In the genomic region with DNA sequence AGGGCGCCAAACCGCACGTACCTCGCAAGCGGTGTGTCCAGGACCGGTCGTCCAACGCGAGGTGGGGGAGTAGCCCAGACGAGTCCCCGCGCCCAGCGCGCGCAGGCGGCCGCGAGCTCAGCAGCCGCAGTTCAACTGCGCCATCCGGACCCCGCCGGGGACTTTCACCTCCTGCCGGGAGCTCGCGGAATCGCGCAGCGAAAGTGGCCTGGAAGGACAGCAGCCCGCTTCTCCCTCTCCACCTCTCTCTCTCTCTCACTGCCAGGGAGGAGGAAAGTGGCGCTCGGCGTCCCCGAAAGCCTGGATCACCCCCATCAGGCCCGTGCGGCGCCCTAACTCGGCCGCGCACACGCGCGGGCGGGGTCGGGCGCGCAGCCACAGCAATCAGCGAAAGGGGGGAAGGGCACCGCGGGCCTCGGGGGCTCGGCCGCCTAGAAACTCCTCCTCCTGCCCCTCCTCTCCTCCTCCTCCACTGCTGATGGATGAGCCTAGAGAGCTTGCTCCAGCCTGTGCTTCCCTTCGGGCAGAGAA, we compare ENCODE assay signal across 8 mouse cellular contexts. TPM values are rescaled to one million over a fixed set of nuclear protein-coding genes. Genes with fewer than 3 reads are reported as not detected.
DNase-seq lines count a peak whose midpoint lies in the region; ATAC-seq lines count a peak whose summit lies in the region.

A gene (minus strand): TSS at position 396 of the 531 bp plus-strand sequence.

- H3K4me1 ChIP-seq in hindbrain, embryonic 11.5 days (replicated peaks; ENCODE audit: control insufficient read depth, insufficient read depth, low read length), result no peaks in the 10 kb centered on the region

- peak within 1 kb of the TSS; percentile 76 for H3K4me3 ChIP-seq in hindbrain, embryonic 11.5 days (ENCODE audit: low read depth, low read length)

- H3K9me3 ChIP-seq in hindbrain, embryonic 11.5 days (ENCODE audit: control insufficient read depth, low read length), result no peaks in the 10 kb centered on the region

- whole genome bisulfite sequencing in hindbrain, embryonic 11.5 days, result under 1% methylated on average over 40 of the region's 54 CpGs

- peak within 1 kb of the TSS; percentile 70 for H3K27ac ChIP-seq in hindbrain, embryonic 11.5 days (ENCODE audit: low read depth, low read length)

- H3K36me3 ChIP-seq in hindbrain, embryonic 11.5 days (ENCODE audit: control insufficient read depth, insufficient read depth, low read length), result no peaks in the 10 kb centered on the region

- peak; percentile 76 for DNase-seq in R1 (ENCODE audit: low read depth, low spot score)
- DNase-seq in cerebellum, adult 9-10 months, result peak; percentile 85
- DNase-seq in frontal cortex, postnatal 10 days (ENCODE audit: low spot score in 2 of 2), result peak; percentile 43 to 64
- peak; percentile 86 for DNase-seq in hindbrain, embryonic 11.5 days (ENCODE audit: low spot score)
- peak; percentile 68 to 69 for DNase-seq in layer of hippocampus, postnatal 25 days (ENCODE audit: extremely low spot score in 1 of 2, low spot score in 1 of 2)
- peak; percentile 87 for DNase-seq in lung, postnatal 14 days
- DNase-seq in retina, postnatal 1 day, result peak; percentile 91
- DNase-seq in thymus, postnatal 36 days, result peak; percentile 81

- ATAC-seq in hindbrain, embryonic 11.5 days (ENCODE audit: low FRiP score), result peak; percentile 94

- H3K9ac ChIP-seq in hindbrain, embryonic 11.5 days (ENCODE audit: low read depth, low read length), result peak within 1 kb of the TSS; percentile 74

- peak within 1 kb of the TSS; percentile 100 for H3K4me2 ChIP-seq in hindbrain, embryonic 11.5 days (replicated peaks; ENCODE audit: low read depth, low read length)

- H3K27me3 ChIP-seq in hindbrain, embryonic 11.5 days (ENCODE audit: control insufficient read depth, insufficient read depth, low read length), result peaks cover 11% of the 10 kb centered on the region

RNA-seq across cellular contexts. Expression of the gene that starts here (rescaled TPM):
- 7.5 and 9.6 TPM in 2 replicates for polyA plus RNA-seq in hindbrain, embryonic 11.5 days (2014; fragmentation: Nextera tagmentation; extraction: Ambion mirVana)
- 10 to 100 TPM; 13.3 to 16.3 TPM for total RNA-seq in layer of hippocampus, postnatal 25 days (2021)

Comparison
In these comparisons a context has a peak if more than half of its experiments do, and no peak if none do; other contexts are left out.
1. Peak in every context shown above with its lines: DNase-seq, ATAC-seq, H3K4me3 ChIP-seq and H3K27ac ChIP-seq.